Mouse (Mus musculus): ENCODE measurements at regions not wholly inside any gene's neighbourhood (a gene's known extent, or its start where the extent isn't known, plus 50 kb on each side); places are given as distances from the start of the nearest gene placed in this dataset.

- no peak for ATAC-seq (replicated peaks; ENCODE audit: poor library complexity)
Observed at GRCm38 (mm10) chr7:58557535-58557934, 98.4 kb upstream of the Atp10a start.

- ATAC-seq (replicated peaks; ENCODE audit: poor library complexity), result peak; percentile 58; the same call in 1 of the 2 replicates
Observed at GRCm38 (mm10) chr7:58568807-58569206, 87.2 kb upstream of the Atp10a start.

- ATAC-seq (replicated peaks; ENCODE audit: poor library complexity), result peak; percentile 98
Observed at GRCm38 (mm10) chr7:58584241-58584820, 71.6 kb upstream of the Atp10a start.

GRCm38 (mm10) chr7:58585626-58586256 is 70.2 kb upstream of the Atp10a start:
- no peak for ATAC-seq (replicated peaks; ENCODE audit: poor library complexity)

- no peak for ATAC-seq (replicated peaks; ENCODE audit: poor library complexity)
Observed at GRCm38 (mm10) chr7:58595951-58596350, 60.0 kb upstream of the Atp10a start.

All from megakaryocyte progenitor cell, adult 5-6 weeks (primary cell).